Mouse (Mus musculus) right cerebral cortex, postnatal 4 days (tissue): ENCODE measurements around the gene Msln.

Source experiments
- DNase-seq: peaks from one replicate; pipeline ENCODE4 v3.0.0-alpha.2; 2022

Gene Msln

GRCm38 (mm10) chr17:25717691-25718090 is 36.5 kb downstream of the Msln start:
- no peak for DNase-seq

DNA sequence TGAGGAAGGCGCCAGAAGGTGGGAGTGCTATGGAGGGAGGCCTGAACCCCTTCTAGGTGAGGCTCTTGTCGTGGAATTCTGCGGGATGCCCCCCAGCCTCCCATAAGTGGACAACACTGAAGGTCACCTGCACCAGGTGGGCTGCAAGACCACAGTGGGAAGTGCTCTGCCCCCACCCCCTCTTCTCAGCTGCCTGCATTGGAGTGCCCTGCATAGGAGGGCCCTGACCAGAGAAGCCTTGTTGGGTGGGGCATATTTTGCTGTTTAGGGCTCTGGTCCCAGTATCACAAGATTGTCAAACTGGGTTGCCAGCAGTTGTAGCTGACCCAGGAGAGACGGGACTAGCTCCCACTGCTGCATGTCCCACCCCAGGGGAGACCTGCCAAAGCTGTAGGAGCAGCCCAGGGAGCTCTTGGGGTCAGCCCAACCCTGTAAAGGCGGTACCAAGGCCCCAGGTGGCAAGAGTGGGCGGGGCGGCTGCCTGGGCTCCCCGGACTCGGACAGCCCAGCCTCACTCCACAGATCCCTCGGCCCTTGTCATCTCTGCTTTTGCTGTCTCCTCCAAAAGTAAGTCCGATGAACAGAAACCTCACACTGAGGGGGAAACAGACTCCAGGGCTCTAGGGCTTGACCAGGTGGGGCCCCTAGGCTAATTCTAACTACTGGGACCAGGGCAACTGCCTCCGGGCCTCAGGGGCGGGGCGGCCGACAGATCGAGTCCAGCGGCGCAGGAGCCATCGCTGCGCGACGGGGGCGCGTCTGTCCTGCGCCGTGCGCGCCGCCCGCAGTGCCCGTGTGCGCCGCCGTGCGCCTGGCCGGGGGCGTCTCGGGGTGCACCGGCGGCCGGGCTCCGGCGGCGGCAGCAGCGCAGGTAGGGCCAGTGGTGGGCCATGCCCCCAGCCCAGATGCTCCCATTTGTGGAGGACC is 37.2 kb downstream of the Msln start, which contains the start of gene Gng13:
Gng13 (plus strand) TSS at position 461 of the 927 bp plus-strand sequence.
- DNase-seq, result no peak

GRCm38 (mm10) chr17:25716130-25716529 is 38.0 kb downstream of the Msln start:
- no peak for DNase-seq

DNA sequence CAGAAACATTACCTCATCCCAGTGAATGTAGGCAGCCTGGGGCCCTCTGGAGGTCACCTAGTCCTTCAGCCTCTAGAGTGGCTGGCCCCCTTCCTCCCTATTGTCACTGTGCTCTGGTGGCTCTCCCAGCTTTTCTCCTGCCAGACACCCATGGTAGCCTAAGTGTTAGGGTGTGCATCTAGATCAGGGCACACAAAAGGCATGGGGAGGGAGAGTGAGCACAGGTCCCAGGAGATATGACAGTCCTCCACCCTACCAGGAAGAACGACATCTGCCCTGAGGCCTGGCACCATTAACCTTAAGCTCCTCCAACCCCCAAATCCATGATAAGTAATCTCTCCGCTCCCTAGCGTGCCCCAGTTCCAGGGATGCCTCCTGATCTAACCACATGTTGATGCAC is 38.6 kb downstream of the Msln start:
- no peak for DNase-seq

- DNase-seq, result no peak
Measured at GRCm38 (mm10) chr17:25711136-25711535, 43.0 kb downstream of the Msln start.

DNA sequence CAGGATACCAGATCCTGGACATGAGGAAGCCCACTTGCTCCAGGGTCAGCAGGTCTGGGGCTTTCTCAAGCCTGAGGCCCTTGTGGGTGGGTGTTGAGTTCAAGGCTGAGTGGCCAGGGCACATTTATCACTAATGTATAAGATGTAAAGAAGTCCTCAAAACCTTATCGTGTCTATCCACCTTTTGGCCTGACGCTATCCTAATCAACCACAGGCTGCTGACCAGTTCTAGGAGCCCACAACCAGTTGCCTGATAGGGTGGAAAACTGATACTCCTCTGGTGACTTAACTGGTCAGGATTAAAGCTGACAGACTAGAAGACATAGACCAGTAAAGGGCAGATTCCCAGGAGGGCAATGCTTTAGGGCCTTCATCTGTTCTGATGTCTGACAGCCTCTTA is 44.2 kb downstream of the Msln start:
- no peak for DNase-seq

DNA sequence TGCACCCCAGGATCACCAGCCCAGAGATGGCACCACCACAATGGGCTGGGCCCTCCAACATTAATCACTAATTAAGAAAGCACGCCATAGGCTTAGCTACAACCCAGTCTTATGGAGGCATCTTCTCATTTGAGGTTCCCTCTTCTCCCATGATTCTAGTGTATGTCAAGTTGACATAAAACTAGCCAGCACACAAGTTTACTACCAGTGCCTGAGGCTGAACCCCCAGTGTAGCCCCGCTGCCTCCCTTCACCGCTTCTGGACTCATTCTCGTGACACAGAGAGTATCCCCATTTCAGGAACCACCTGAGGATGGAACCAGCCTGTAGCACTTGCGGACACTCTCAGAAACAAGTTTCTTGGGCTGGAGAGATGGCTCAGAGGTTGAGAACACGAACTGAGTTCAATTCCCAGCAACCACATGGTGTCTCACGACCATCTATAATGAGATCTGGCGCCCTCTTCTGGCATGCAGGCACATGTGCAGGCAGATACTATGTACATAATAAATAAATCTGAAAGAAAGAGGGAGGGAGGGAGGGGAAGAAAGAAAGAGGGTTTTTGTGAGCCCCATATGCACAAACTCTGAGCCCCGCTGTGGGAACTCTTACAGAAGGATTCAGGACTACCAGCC is 53.2 kb downstream of the Msln start:
- no peak for DNase-seq
